Mouse (Mus musculus) testis, adult 2 months (tissue): ENCODE data around the gene Thsd4. TPM values are rescaled to one million over a fixed set of nuclear protein-coding genes. Genes with fewer than 3 reads are reported as not detected.

Experiments used
- H3K27ac ChIP-seq: fragments of 200-500 bp; 2 replicates; pipeline ENCODE4 v1.5.1; 2012; ENCODE audit warnings: low read depth, low read length; ENCODE audit not compliant: control insufficient read depth, insufficient read depth
- H3K27me3 ChIP-seq: fragments of 200-500 bp; 2 replicates; pipeline ENCODE4 v1.6.1; 2012; ENCODE audit warnings: mild to moderate bottlenecking, low read length, moderate library complexity; ENCODE audit not compliant: control insufficient read depth, insufficient read depth
- H3K36me3 ChIP-seq: fragments of 200-500 bp; 2 replicates; pipeline ENCODE4 v1.6.1; 2012; ENCODE audit warnings: mild to moderate bottlenecking, low read length; ENCODE audit not compliant: control insufficient read depth, insufficient read depth
- H3K4me1 ChIP-seq: fragments of 200-500 bp; 2 replicates; pipeline ENCODE4 v1.6.1; 2012; ENCODE audit warnings: low read length; ENCODE audit not compliant: control insufficient read depth, insufficient read depth
- H3K4me3 ChIP-seq: fragments of 200-500 bp; 2 replicates; pipeline ENCODE4 v1.5.1; 2012; ENCODE audit warnings: low read depth, mild to moderate bottlenecking, low read length, moderate library complexity, mixed read lengths; ENCODE audit not compliant: control insufficient read depth
- CTCF ChIP-seq: fragments of 200-500 bp; IDR thresholded peaks from 2 replicates; pipeline ENCODE4 v1.5.1; 2012; ENCODE audit warnings: low read depth, mild to moderate bottlenecking, inconsistent platforms, low read length, moderate library complexity; ENCODE audit not compliant: control insufficient read depth, insufficient read depth, insufficient replicate concordance
- POLR2A ChIP-seq: fragments of 200-500 bp; IDR thresholded peaks from 2 replicates; pipeline ENCODE4 v1.6.1; 2012; ENCODE audit warnings: low read depth, mild to moderate bottlenecking, inconsistent platforms, low read length, moderate library complexity; ENCODE audit not compliant: control insufficient read depth
- polyA plus RNA-seq: library from polyadenylated mRNA; depleted of rRNA; stranded (reverse); fragments of >200 nt; gene quantifications from 2 replicates; pipeline ENCODE4 v1.2.3, GENCODE M21; 2012

Thsd4 gene
- polyA plus RNA-seq, 1 experiment: 1.4 TPM

DNA sequence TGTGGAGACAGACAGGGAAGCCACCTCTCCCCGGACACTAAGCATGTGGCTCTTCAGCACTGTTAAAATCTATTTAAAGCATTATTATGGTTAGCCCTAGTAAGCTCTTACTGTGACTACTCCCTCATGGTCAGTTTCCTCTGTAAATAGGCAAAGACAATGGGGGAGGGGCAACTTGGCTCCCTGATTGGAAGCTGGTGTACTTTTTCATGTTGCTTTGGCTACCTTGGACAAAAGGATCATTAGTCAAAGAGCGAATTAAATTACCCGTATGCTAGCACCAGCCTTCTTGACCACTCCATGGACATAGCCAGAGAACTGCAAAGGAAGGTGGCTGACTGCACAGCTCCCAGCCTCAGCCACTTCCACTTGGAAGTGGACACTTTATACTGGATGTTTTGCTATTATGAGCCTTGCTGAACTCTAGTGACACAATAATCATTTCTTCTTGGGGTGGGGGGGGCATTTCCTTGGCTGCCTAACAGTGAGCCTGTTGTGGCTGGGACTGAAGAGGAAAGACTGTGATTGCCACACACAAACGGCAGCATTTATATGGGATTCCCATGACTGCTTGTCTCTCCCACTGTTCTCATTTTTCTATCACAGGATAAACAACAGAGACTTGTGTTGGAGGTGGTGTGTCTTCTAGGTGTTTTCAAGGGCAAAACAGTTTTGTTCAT is 107.6 kb downstream of the Thsd4 start:
- Histone ChIP-seq H3K27me3 (no peaks in the 10 kb centered on the region), H3K36me3 (no peaks in the 10 kb centered on the region), H3K4me1 (no peaks in the 10 kb centered on the region), H3K4me3 (no peak overlapping the region; the same call in 1 of the 2 replicates), H3K27ac (no peak overlapping the region)
- no peak for TF ChIP-seq POLR2A
- no peak for TF ChIP-seq CTCF

DNA sequence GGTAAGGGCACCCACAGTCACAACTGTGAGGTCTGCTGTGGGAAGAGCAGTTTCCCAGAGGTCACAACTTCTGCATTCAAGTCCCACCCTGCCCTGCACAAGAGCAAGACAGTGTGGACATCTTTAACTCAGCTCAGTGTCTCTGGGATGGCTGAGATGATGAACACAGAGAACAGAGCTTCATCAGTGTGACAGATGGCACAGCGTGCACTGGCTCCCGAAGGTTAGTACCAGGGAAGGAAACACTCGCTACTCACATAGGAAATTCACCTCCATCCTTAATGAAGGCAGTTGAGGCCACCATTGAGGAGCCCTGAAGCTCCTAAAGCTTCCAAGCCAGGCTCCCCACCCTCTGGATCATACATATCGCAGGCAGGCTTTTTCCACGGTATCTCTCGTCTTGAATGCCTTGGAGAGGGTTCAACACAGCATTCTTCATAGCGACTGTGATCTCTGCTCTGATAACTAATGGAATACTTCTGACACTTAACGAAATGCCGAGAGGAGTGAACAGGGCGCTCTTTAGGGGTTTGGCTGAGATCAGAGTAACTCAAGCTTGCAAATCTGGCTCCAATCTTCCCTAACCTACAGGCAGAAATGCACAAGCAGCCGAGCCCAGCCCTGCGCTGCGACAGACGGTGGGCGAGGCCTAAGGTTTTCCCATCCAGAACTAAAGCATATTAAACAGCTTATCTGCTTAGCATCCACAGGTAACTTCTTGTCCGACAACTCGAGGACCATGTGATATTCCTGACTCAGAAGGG is 110.8 kb downstream of the Thsd4 start:
- TF ChIP-seq POLR2A: no peak
- TF ChIP-seq CTCF: no peak
- Histone ChIP-seq H3K36me3 (no peaks in the 10 kb centered on the region), H3K27me3 (no peaks in the 10 kb centered on the region), H3K4me1 (no peaks in the 10 kb centered on the region), H3K4me3 (no peak overlapping the region), H3K27ac (no peak overlapping the region)

DNA sequence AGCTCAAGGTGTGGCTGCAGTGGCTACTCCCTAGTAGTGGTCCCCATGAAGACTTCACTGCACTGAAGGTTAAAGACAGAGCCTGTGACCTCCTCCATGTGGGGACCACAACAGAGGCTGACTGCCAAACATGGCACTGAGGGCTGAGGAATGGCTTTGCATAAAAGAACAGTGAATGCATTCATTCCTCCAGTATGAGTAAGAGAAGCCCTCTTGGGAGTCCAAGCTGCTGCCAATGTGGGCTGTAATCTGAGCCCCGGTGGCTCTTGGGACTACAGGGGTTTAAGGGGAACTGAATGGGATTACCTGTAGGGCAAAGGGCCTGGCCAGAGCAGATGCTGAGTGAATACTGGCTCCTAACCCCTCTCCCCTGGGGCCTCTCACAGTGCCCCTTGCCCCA is 114.5 kb downstream of the Thsd4 start:
- TF ChIP-seq CTCF: no peak
- no peak for TF ChIP-seq POLR2A

DNA sequence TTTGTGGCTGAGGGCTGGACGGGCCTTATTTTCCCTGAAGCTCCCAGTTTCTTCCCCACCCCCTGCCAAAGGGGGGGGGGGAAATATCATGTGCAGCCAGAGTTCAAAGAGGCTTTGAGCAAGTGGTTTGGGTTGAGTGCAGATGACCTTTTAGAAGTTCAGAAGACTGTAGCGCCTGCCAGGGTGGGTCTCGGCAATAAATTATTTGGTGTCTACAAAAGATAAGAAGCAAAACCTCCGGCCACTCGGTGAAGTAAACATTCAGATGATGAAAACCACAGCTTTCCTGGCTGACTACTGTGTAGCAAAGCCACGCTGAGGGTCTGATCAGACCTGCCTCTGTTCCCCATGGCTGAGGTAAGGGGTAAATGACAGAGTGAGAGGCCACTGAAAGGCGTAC is 116.1 kb downstream of the Thsd4 start:
- H3K4me1 ChIP-seq: no peaks in the 10 kb centered on the region
- no peaks in the 10 kb centered on the region for H3K36me3 ChIP-seq
- no peak overlapping the region for H3K4me3 ChIP-seq
- H3K27me3 ChIP-seq: no peaks in the 10 kb centered on the region
- no peak for TF ChIP-seq CTCF
- no peak for TF ChIP-seq POLR2A
- no peak overlapping the region for H3K27ac ChIP-seq

More for the DNA sequence above, 114.5 kb downstream of the Thsd4 start:
- Histone ChIP-seq H3K36me3 (no peaks in the 10 kb centered on the region), H3K27me3 (no peaks in the 10 kb centered on the region), H3K27ac (no peak overlapping the region), H3K4me3 (no peak overlapping the region), H3K4me1 (no peaks in the 10 kb centered on the region)

DNA sequence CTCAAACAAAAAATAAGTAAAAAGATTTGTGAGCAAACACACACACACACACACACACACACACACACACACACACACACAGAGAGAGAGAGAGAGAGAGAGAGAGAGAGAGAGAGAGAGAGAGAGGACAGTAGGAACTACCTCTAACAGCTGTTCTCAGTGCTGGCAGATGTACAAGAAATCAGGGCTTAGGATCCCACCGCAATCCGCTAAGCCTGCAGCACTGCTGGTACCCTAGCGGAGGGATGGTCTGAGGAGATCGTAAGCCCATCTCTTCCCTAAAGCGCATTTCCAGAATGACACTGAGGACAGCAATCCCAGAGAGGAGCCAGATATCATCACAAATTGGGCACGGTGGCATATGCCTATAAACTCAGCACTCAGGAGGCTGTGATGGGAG is 119.2 kb downstream of the Thsd4 start:
- TF ChIP-seq CTCF (no peak), POLR2A (no peak)

DNA sequence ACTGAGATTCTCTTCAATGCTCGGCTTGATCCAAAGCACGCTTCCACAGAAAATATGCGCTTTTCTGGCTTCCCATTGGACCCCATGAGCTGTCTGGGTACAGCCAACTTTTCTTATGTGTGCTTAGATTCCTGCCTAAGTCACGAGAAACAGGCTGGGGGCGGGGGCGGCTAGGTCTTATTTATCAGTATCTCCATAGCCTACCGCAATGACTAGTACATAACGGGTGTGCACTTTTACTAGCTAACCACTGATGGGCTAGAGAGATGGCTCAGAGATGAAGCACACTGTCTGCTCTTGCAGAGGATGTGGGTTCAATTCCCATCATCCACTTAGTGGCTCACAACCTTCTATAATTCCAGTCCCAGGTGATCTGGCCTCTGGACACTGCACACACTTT is 121.8 kb downstream of the Thsd4 start:
- TF ChIP-seq CTCF (no peak), POLR2A (no peak)
- Histone ChIP-seq H3K4me1 (no peaks in the 10 kb centered on the region), H3K27ac (no peak overlapping the region), H3K4me3 (no peak overlapping the region), H3K36me3 (no peaks in the 10 kb centered on the region), H3K27me3 (no peaks in the 10 kb centered on the region)

More for the DNA sequence above, 119.2 kb downstream of the Thsd4 start:
- H3K27ac ChIP-seq: no peak overlapping the region
- no peaks in the 10 kb centered on the region for H3K36me3 ChIP-seq
- no peaks in the 10 kb centered on the region for H3K27me3 ChIP-seq
- H3K4me3 ChIP-seq: no peak overlapping the region
- no peaks in the 10 kb centered on the region for H3K4me1 ChIP-seq

DNA sequence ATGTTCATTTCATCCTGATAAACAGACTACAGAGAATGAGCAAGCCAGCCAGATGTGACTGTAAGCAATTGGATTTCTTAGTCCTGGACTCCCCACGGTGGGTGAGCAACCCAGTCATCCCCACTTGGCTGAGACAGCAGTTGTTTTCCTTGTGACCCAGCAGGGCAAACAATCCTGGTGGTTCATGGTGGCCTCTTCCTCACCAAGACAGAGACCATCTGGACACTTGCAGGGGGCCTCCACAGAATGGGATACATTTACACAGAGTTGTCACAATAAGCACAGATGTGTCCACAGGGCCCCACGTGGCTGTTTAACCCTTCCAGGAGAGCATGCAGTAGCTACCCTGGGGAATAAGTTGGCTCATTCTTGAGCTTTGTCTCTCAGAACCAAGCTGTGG is 123.8 kb downstream of the Thsd4 start:
- TF ChIP-seq POLR2A (no peak), CTCF (no peak)
- Histone ChIP-seq H3K27ac (no peak overlapping the region), H3K4me3 (no peak overlapping the region), H3K36me3 (no peaks in the 10 kb centered on the region), H3K27me3 (no peaks in the 10 kb centered on the region), H3K4me1 (no peaks in the 10 kb centered on the region)
